Mouse (Mus musculus) CD4-positive, CD25-positive, alpha-beta regulatory T cell, adult 4 months (primary cell): Measurements from ENCODE around the gene Eif3d. TPM values are rescaled to one million over a fixed set of nuclear protein-coding genes. Genes with fewer than 3 reads are reported as not detected.

Source experiments
- ATAC-seq: one replicate; pipeline ENCODE4 v1.8.0; 2017
- polyA plus RNA-seq, 2 experiments: library from polyadenylated mRNA; unstranded; fragments of 100-300 nt; shearing (Covaris generic); gene quantifications; one replicate each; pipeline ENCODE4 v1.2.1; 2017

Gene Eif3d
- polyA plus RNA-seq, 2 experiments from 2014 or later, result 161 to 213 TPM

GRCm38 (mm10) chr15:77916851-77917544 lies 53.6 kb downstream of the Eif3d start:
- peak; percentile 80 for ATAC-seq

DNA sequence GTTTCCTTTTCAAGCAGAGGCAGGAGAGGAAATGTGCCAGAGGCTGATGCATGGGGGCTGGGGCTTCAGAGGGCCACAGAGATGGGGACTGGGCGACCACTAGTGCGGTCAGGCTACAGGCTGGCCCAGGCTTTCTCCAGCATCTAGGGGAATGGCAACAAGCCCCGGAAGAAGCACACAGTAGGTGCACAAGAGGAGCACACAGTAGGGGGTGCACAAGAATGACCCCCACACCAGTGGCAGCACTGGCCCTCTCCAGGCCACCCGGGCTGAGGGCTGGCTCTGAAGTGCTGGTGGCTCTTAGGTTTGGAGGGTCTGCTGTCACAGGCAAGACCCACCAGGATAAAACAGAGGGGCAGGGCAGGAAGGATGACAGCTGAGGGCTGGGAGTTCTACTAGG lies 55.3 kb downstream of the Eif3d start:
- ATAC-seq, result no peak

DNA sequence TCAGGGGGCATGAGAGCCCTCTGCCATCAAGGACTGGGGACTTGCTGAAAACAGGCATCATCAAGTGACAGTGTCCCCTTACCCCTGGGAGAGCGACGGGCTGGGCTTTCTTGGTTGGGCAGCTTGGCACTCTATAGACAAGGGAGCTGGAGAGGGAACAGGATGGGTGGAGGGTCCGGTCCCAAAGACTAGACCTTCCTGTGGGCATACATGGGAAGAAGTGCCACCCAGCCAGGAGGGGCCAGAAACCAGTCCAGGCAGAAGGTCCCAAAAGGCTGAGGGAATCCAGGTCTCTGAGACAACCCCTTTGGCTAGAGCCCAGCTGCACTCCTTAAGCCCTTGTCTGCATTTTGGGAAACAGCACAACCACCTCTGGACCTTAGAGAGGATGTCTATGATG lies 56.1 kb downstream of the Eif3d start:
- ATAC-seq, result no peak

GRCm38 (mm10) chr15:77913054-77913453 lies 57.6 kb downstream of the Eif3d start:
- ATAC-seq, result no peak

GRCm38 (mm10) chr15:77912585-77912984 lies 58.0 kb downstream of the Eif3d start:
- no peak for ATAC-seq

DNA sequence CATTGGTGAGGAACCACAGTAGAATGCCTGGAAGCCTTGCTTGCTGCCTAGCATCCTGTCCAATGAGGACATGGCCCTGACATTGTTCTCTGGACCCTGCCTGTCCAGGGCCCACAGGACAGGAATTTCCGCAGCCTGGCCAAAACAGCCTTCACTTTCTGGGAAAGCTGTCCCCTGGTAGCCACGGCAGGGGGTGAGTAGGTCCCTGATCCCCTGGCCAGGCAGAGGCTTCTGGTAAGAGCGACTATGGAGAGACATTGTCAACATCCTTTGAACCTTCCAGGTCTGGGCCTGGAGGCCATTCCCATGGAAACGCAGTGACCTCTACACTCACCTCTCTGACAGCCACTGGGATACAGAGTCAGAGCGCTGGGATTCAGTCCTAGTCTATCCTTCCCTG lies 58.6 kb downstream of the Eif3d start:
- ATAC-seq, result no peak

GRCm38 (mm10) chr15:77911065-77911464 lies 59.5 kb downstream of the Eif3d start:
- no peak for ATAC-seq

Other genes with a start within 250 kb of the Eif3d start
- gene Apol9b, start 241.8 kb downstream of the Eif3d start, polyA plus RNA-seq, result 10 to 100 TPM; 50.3 to 80.6 TPM
- gene Apol8, start 213.8 kb downstream of the Eif3d start, polyA plus RNA-seq, result not detected
- 100 to 1,000 TPM; 206 to 220 TPM for gene Myh9, start 128.6 kb downstream of the Eif3d start, polyA plus RNA-seq
- 100 to 1,000 TPM; 232 to 276 TPM for gene Txn2, start 41.8 kb downstream of the Eif3d start, polyA plus RNA-seq
- 1 to 10 TPM; 2.8 to 4.2 TPM for gene Foxred2, start 14.1 kb downstream of the Eif3d start, polyA plus RNA-seq
- not detected for gene Cacng2, start 149.2 kb upstream of the Eif3d start, polyA plus RNA-seq
- gene Ift27, start 203.3 kb upstream of the Eif3d start, polyA plus RNA-seq, result 10 to 100 TPM; 56.6 to 59.4 TPM
- not detected for gene Pvalb, start 235.6 kb upstream of the Eif3d start, polyA plus RNA-seq